Mouse (Mus musculus) embryo, embryonic 11.5 days (tissue): ENCODE measurements around the gene Fiz1.

Experiments used
- DNase-seq: peaks from one replicate; pipeline ENCODE4 v3.0.0-alpha.2; 2012; ENCODE audit warnings: low read depth, low spot score

The Fiz1 gene

DNA sequence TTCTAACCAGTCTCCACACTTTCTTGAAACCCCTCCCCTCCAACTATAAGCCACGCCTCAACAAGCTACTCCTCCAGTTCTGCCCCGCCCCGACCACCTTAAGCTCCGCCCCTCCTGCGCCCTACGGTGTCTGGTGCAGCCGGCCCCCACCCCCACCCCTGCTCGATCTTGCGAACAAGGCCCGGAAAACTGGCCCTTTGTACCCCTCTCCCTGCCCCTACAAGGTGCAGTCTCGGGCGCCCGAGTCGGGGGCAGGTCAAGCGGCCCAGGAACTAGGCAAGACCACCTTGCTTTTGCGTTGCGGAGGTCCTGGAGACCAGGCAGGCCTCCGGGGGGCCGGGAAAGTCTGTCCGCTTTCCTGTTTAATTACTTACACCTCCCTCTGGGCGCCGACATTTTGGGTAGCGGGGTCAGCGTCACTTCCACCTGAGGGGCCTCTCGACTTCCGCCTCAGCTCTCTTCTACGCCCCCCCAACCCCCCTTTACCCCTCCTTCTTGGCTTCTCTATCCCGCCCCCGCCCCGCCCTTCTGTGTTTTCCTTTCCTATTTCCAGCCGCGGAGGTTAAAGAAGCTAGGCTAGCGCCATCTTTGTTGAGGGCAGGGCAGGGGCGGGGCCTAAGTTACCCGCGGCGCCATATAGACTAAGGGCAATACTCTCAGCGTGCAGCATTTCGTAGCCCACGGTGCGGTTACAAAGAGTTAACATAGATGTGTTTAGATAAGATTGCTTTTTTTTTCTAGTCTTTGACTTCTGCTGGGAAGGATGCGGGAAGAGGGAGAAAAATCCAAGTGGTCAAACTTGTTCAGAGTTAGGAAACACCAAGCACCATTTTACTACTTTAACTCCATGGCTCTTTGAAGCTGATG, at the start of gene Fiz1, which contains the start of gene Zfp524:
Gene Fiz1, minus strand, starts transcription at position 447 of the 867 bp plus-strand sequence.
Gene Zfp524, plus strand, starts transcription at position 165 of the 867 bp plus-strand sequence.
- DNase-seq = peak; percentile 98

DNA sequence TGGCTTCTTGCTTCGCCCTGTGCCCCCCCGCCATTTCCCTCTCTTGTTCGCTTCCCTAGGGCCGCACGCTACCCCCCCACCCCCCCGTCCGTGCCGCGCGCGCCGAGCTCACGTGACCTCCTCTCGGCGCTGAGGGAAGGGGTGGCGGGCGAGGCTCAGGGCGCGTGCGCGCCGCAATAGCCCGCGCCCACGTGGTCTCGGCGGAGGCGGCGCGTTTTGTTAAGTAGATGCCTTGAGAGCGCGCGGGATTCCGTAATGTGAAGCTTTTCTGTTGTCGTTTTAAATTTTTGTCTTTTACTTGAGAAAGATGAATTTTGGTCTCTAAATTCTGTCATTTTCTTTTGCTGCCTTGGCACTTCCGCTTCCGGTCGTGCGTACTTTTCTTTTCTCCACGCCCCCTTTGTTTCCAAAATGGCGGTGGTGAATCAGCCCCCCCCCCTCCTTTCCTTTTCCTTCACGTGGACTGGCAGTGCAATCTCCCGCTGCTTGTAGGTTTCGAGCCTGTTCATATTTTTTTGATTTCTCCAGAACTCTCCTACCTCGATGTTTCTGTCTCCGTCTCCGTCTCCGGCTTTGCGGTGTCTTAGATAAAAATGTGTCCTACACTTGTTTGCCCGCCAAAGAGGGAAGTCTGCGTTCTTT, 48.0 kb upstream of the Fiz1 start:
- peak; percentile 75 for DNase-seq

DNA sequence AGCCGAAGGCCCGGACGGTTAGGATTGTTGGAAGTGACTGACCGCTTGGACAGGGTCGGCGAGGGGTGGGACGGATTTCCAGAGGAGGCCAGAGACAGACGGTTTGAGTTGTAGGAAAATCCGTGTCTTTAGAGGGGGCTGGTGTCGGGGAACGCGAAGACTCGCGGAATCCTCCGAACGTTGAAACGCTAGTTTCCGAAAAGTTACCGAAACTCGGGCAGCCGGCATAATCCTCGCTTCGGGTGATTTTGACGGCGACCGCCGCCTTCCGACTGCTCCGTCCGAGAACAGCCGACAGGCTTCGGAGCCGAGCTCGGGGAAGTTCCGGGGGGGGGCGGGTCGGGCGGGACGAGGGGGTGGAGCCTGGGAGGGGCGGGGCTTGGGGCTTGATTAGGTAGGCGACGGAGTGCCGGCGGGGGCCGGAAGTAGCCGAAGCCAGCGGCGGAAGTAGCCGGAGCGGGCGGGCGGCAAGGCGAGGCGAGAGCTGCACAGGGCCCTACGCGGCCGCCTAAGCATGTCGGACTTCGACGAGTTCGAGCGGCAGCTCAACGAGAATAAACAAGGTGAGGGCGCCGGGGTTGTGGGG, 47.4 kb upstream of the Fiz1 start, which contains the start of gene U2af2:
Gene U2af2, plus strand, starts transcription at position 370 of the 586 bp plus-strand sequence.
- DNase-seq = peak; percentile 75

DNA sequence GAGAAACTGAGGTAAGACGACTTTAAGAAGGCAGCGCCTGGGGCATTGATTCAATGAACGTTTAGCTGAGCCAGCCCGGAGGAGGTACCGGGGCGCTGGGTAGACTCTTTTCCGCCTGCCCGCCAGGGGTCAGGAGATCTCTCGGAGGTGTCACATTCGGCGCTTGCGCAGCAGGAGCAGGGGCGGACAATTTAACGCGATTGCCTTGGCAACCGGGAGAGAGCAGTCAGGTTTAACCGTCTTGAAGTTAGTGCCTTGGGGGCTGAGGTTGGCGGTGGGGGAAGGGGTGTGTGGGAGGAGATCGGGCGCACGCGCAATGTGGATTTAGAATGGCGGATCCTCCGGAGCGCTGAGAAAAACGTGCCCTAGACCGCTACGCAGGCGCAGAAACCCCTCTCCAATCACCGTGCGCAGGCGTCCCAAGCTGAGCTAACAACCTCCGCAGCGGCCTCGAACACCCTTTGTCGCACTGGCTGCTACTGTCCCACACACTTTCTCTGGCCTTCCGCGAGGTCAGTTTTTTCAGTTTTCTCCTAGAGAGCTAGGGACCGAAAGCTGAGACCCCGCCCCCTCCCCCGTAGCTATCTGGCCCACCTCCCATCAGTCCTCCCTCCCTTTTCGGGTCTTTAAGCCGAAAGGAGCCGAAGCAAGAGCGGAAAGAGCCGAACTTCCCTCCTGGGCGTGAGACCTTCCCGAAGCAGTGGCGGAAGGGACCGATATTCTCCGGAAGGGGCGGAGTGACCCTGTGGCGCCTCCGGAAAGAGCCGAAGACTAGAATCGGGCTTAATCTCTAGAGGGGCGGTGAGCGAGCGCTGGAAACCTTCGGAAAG, 46.7 kb upstream of the Fiz1 start:
- DNase-seq = peak; percentile 97

DNA sequence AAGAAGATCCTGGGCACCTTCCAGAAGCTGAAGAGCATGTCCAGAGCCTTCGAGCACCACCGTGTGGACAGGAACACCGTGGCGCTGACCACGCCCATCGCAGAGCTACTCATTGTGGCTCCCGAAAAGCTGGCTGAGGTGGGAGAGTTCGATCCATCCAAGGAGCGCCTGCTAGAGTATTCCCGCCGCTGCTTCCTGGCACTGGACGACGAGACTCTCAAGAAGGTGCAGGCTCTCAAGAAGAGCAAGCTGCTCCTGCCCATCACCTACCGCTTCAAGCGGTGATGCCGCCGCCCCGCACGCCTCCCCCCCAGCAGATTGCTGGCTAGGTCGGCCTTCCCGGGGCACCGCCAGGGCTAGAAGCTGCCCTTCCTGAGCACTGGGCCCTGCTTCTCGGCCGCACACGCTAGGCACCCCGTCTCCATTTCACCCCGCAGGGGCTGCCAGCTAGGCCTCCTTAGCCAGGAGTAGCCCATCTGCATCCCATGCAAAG, 45.8 kb upstream of the Fiz1 start:
- DNase-seq = peak; percentile 69

DNA sequence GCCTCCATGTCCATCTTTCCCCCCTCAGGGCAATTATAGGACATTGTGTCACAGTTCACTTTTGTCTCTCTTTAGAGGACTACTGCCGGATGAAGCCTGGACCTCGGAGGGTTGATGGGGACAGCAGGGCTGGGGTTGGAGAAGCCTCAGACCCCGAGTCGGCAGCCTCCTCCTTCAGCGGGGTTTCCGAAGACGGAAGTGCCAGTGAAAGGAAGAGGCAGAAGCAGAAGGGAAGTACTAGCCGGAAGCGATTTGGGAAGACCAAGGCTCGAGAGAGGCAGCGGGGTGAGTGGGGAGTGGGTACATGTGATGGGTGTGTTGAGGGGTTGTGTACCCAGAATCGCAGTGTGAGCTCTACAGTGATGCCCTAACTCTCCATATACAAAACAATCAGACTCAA, 44.9 kb upstream of the Fiz1 start:
- no peak for DNase-seq

DNA sequence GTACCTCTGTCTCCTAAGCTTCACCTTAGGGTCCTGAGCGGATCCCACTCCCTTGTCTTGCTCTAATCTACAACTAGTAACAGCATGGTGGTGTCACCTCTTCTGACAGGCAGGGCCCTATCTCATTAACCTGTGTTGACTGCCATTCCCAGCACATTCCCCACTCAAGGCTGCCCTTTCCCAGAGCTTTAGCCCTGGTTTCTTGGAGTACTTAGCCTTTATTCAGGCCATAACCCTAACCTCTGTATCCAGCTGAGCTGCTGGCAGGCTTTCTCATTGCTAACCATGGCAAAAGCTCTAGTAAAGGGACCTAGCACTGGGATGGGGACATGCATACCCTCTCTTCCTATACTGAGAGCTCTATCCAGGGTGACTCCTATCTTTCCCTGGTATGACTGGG, 44.1 kb upstream of the Fiz1 start:
- no peak for DNase-seq

DNA sequence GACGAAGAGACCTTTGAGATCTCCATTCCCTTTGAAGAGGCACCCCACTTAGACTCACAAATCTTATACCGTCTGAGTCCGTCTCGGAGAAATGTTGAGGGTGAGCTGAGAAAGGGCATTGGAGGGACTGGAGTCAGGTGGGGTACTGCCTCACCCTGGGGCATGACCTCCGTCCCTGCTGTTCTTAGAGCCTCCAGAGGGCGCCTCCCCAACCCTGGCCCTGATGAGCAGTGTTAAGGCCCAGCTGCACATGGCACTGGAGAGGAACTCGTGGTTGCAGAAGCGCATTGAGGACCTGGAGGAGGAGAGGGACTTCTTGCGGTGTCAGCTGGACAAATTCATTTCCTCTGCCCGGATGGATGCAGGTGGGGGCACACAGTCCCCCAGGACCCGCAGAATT, 43.3 kb upstream of the Fiz1 start:
- DNase-seq = no peak

DNA sequence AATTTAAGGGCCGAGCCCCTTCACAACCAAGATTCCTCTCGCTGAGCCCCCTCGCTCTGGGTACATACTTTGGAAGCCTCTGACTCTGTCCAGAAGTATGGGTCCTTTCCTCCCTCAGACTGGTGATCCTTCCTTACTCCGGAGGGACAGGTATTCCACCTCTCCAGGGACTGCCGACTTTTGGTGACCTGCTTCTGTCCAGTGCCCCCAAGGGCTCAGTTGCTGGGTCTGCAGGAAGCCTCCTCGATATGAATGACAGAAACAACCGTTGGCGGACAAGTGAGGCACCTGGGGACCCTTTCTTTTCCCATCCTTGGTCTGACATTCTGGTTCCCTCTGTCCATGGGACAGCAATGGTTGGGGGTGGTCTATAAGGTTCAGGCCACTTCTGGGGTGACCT, 42.9 kb upstream of the Fiz1 start:
- DNase-seq = no peak

DNA sequence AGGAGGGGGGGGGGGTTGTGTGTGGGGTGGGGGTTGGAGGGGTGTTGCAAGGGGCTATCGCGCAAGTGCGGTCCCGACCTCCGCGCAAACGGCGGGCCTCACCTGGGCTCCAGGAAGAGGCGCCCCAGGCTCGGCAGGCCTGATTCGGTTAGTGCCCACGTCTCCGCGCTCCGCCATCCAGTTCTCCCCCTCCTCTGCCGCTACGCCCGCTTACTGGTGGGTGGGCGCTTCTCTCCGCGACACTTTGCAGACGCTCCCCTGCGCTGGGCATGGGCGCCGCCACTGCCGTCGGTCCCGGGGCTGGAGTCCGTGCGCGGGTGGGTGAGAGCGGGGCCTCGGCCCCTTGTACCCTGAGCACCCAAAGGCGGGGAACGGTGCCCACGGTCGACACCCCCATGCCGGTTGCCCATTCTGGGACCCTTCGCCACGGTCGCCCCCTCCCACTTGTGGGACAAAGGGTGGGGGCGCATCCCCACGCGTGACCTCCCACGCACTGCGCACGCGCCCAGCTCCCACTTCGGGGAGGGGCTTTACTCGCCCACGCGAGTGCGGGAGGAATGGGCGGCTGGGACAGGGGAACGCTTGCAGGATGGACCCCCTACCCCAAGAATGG, 42.3 kb upstream of the Fiz1 start:
- DNase-seq = no peak

DNA sequence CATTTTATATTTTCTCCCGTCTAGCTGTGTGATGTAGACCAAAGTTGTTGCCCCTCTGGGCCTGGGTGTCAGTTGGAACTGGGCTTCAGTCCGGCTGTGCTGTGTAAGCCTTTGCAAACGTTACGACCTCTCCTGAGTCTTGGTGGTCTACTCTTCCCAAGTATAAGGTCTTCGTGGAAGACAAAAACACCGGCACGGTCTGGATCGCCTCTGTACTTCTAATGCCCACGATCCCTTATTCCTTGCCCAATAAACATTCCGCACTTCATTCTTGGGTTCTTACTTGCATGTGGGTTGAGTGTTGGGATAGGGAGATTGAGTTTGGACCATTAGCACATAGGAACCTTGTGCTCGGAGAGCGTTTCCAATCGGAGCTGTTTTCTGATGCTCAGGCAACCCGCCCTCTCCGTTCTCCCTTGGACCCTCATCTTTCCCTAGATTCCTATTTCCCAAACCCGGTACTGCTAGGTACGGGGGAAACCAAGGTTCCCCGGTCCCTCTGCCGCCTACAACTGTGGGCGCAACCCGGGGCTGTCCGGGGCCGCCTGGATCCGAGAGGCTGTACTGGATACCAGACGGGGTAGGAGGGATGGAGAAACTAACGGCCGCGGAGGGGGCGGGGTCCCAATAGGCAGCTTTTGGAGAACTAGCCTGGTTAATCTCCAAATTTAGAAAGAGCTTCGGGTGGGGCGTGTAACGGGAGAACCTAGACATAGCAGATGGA, 39.1 kb upstream of the Fiz1 start:
- no peak for DNase-seq

DNA sequence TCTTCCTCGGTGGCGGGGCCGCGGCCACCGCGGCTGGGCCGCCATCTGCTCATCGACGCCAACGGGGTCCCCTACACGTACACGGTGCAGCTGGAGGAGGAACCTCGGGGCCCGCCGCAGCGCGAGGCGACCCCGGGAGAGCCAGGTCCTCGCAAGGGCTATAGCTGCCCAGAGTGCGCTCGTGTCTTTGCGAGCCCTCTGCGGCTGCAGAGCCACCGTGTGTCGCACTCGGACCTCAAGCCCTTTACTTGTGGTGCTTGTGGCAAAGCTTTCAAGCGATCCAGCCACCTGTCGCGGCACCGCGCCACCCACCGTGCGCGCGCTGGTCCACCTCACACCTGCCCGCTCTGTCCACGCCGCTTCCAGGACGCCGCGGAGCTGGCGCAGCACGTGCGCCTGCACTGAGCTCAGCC, 38.4 kb upstream of the Fiz1 start:
- DNase-seq = no peak

DNA sequence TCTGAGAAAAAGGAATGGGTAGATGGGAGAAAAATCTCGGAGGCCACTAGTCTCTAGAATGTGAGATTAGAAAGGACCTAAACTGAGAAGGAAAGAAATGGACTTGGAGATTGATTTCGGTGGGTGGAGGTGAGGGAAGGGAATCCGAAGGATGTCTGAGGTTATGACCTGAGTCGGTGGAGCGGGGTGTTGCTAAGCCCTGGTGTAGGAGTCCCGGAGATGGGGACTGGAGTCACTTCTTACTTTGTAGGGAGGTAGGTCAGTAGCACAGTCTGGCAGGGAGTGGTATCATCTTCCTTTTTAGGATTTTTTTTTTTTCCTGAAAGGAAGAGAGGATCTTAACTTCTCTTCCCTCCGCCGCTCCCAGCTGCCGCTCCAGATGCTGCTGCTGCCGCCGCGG, 37.9 kb upstream of the Fiz1 start:
- DNase-seq = no peak

DNA sequence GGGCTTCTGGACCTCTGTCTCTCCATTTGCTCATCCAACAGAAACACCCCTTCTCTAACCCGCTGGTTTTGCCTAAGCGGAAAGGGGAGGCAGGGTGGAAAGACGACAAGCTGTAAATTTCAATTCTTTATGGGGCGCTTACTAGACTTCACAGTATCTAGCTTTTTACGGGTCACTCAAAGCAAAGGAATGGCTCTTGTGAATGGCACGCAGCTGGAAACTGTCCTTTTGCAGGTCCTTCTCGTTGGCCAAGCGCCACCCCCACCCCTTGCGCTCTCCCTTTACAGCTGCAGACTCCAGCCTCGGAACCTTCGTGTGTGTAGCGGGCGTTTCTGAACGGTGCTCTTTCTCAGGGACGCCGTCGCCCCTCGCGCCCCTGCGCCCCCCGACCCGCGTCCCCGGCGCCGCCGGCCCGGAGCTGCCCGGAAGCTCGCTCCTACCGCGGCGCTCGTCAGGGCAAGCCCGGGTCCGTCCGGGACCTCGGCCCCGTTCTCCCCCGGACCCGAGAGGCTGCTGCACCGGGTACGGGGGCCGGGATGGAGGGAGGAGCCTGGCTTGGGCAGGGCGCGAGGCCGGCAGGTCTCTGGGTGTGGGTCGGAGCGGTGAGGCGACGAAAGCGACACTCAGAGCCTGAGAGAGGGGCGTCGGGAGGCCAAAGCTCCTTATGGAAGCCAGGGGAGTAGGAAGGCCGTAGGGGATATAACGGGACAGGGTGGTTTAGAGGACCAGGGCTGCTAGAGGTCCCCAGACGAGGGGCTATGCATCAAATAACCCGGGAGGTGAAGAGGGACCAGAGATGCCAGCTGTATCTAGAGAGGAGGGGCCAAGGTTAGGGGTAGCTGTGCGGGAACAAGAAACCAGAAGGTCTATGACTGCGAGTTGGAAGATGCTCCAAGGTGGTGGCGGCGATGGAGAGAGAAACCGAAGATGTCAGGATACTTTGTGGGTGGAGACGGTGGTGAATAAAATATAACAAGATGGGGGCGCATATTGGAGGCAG, 37.0 kb upstream of the Fiz1 start, which contains the start of gene Zfp580:
Gene Zfp580, plus strand, starts transcription at position 346 of the 1,000 bp plus-strand sequence.
- DNase-seq = peak; percentile 58

DNA sequence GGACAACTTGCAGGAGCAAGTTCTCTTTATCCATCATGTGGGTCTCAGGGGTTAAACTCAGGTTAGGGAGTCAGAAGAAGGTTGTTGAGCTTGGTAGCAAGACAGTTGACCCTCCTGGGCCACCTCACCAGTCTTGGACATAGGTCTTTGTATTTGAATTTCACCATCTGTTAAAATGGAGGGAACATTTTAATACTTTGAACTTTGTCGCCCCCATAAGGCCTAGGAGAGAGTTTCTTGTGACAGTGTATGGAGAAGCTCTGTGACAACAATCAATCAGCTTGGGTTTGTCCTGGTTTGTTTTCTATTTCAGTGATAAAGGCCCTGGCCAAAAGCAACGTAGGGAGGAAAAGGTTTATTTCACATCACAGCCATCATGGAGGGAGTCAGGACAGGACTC, 32.8 kb upstream of the Fiz1 start:
- no peak for DNase-seq

DNA sequence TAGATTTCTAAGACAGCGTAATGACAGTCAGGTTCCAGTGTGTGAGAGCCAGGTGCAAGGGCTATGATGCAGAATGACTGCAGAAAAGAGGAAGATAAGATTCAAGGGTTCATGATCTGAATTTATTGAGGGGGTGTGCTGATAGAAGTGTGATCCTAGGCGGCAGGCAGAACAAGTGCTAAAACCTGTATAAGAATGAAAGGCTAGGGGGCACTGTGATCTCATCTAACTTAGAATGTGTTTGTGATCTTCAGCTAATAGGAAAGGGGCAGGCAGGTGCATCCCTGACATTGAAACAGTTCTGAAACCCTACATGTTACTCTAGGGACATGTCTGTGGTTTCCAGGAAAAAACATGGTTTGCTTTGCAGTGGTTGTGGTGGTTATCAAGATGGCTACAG, 31.6 kb upstream of the Fiz1 start:
- no peak for DNase-seq

DNA sequence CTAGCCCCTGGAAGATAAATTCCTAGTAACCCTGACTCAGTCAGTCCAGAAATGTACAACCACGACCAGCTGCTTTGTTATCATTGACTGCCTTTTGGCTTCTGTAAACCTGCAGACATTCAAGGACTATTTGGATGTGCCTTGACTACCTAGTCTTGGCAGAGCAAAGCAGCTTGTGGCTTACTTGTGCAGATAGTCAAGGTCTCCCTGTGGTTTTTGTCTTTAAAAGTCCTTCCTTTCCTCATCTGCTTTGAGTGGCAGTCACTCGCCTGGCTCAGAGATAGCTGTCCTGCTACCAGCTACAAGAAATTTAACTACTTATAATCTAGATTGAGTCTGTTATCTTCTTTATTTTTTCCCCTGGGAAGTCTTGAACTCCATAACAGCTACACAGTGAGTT, 30.5 kb upstream of the Fiz1 start:
- DNase-seq = no peak

DNA sequence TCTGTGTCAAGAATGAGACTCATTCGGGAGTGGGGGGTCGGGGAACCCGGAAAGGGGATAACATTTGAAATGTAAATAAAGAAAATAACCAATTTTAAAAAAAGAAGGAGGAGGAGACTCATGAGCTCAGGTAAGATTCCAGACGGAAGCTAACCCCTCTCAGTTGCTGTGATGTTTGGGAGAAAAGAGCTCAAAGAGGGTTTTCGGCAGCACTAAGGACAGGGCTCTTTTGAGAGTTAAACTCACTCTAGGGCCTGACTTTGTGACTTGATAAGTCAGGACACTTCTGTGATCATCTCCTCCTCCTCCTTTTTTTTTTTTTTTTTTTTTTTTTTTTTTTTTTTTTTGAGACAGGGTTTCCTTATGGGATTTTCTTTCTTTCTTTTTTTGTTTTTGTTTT, 24.4 kb upstream of the Fiz1 start:
- DNase-seq = no peak

DNA sequence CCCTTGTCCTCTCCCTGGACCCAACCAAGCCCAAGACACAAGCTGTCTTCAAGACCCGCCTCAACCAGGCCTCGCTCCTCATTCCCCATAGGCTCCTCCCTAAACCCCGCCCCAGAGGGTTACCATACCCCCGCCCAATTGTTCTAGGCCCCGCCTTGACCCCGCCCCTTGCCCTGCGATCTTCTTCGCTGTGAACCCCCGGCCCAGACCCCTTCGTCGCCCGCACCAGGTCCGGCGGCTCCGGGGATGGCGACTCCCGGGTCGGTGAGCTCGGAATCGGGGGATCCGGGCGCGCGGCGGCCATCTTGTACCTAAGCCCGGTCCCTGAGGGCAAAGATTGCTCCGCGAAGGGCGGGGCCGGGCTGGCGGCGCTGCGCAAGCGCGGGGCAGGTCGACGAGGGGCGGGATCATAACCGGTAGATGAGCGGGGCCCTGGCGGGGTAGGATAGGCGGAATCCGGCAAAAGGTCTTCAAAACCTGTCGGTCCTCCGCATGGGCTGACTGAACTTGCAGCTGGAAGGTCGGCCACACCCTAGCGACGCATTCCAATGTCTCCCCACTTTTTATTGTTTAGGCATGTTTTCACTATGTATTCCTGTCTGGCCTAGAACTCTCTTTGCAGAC, 23.7 kb upstream of the Fiz1 start, which contains the start of gene Zfp784:
Gene Zfp784, minus strand, starts transcription at position 338 of the 624 bp plus-strand sequence.
- DNase-seq = peak; percentile 81
